Comparison of ENCODE assay signal across 20 mouse cellular contexts in the genomic region with DNA sequence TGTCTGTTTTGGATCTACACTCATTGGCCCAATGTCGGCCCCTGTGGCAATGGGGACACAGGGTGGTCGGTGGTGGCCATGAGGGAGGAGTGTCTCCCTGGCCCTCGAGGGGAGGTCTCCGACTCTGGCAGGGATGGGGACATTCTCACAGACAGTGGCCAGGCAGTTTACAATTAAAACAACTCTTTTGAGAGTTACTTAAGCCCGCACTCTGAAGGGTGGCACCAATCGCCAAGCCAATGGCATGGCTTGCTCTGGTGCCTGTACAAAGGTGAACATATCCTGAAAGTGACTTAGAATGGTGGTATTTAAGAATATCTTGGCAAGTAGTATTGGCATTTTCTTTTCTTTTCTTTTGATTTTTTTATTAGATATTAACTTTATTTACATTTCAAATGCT.
DNase-seq lines count a peak whose midpoint lies in the region; ATAC-seq and TF ChIP-seq lines count a peak whose summit lies in the region.
"Had no signal": no experiment of that assay in that cellular context is flagged by ENCODE, and none has a peak within 500 bp of the region (broad histone marks: within the 10 kb centered on the region; RNA-seq: fewer than 3 reads in every experiment).

No protein-coding gene starts in this region.

- H3K79me2 ChIP-seq in liver, adult 2 months (ENCODE audit: control insufficient read depth, insufficient read depth, low read length): peaks cover 3% of the 10 kb centered on the region; the same call in 1 of the 2 replicates

- no peak for ATAC-seq in kidney, embryonic 16.5 days (ENCODE audit: low FRiP score, low TSS enrichment)
- no peak for ATAC-seq in liver, embryonic 11.5 days (replicated peaks; ENCODE audit: low FRiP score)
- ATAC-seq: activated CD4-positive, CD25-positive, alpha-beta regulatory T cell, adult 4 months; CD4-positive, CD25-positive, alpha-beta regulatory T cell, adult 4 months; Patski had no signal

- 88% methylated on average over 6 of the region's 6 CpGs for WGBS in kidney, adult 2 months
- WGBS in kidney, embryonic 16.5 days: 92% methylated on average over 6 of the region's 6 CpGs
- 34% methylated on average over 6 of the region's 6 CpGs for WGBS in liver, adult 2 months
- 79% methylated on average over 6 of the region's 6 CpGs for WGBS in liver, embryonic 11.5 days

- DNase-seq in kidney, adult 11 months: peak; percentile 43
- DNase-seq in kidney, adult 18-20 months: no peak
- peak; percentile 38 for DNase-seq in kidney, adult 2 months
- peak; percentile 64 for DNase-seq in liver, adult 2 months (ENCODE audit: extremely low read depth, low read depth, low spot score)
- no peak for DNase-seq in liver, embryonic 11.5 days (ENCODE audit: low spot score)
- DNase-seq: adrenal gland, adult 2 months; adrenal gland, adult 8-10 months; adrenal gland, postnatal 10 days; adrenal gland, postnatal 14 days; adrenal gland, postnatal 25 days; adrenal gland, postnatal 36 days; B cell, adult 2 months; cerebellum, adult 11 months; cerebellum, adult 11-12 months; cerebellum, adult 18-20 months had no signal

- H3K9ac ChIP-seq in kidney, embryonic 16.5 days (replicated peaks; ENCODE audit: low read length): no peak overlapping the region
- H3K9ac ChIP-seq in liver, adult 2 months (ENCODE audit: low read depth, low read length): peak overlapping the region; percentile 68
- no peak overlapping the region for H3K9ac ChIP-seq in liver, embryonic 11.5 days (ENCODE audit: low read depth, low read length)

- peaks cover 13% of the 10 kb centered on the region for H3K4me1 ChIP-seq in kidney, adult 2 months (ENCODE audit: control insufficient read depth, insufficient read depth, low read length)
- no peaks in the 10 kb centered on the region for H3K4me1 ChIP-seq in kidney, embryonic 16.5 days (ENCODE audit: insufficient read depth, low read length)
- H3K4me1 ChIP-seq in liver, adult 2 months (ENCODE audit: control insufficient read depth, insufficient read depth, low read length): peaks cover 36% of the 10 kb centered on the region
- no peaks in the 10 kb centered on the region for H3K4me1 ChIP-seq in liver, embryonic 11.5 days (replicated peaks; ENCODE audit: control insufficient read depth, insufficient read depth, low read length)

- no peak for TF ChIP-seq CTCF in kidney, adult 2 months (conservative IDR thresholded peaks at IDR 0.05; ENCODE audit: insufficient read depth, insufficient read length, low read depth, low read length)
- no peak for TF ChIP-seq CTCF in liver, adult 2 months (IDR thresholded peaks at IDR 0.05; ENCODE audit: low read depth, low read length)

- TF ChIP-seq POLR2A in kidney, adult 2 months (IDR thresholded peaks at IDR 0.05; ENCODE audit: low read depth, low read length): no peak
- TF ChIP-seq POLR2A in liver, adult 2 months (IDR thresholded peaks at IDR 0.05; ENCODE audit: extremely low read depth, insufficient read depth, low read length): 0 out of 2 replicates have a peak, but pooled peaks have one; percentile 40

- H3K27me3 ChIP-seq in kidney, adult 2 months (replicated peaks; ENCODE audit: control insufficient read depth, insufficient read depth, low read length): no peaks in the 10 kb centered on the region
- no peaks in the 10 kb centered on the region for H3K27me3 ChIP-seq in kidney, embryonic 16.5 days (ENCODE audit: insufficient read depth, low read length)
- H3K27me3 ChIP-seq in liver, adult 2 months (ENCODE audit: control insufficient read depth, insufficient read depth, low read length): no peaks in the 10 kb centered on the region
- H3K27me3 ChIP-seq in liver, embryonic 11.5 days (replicated peaks; ENCODE audit: control insufficient read depth, insufficient read depth, low read length): no peaks in the 10 kb centered on the region
- H3K27me3 ChIP-seq: Patski had no signal

- no peak overlapping the region for H3K4me2 ChIP-seq in kidney, embryonic 16.5 days (replicated peaks; ENCODE audit: low read depth, low read length)
- H3K4me2 ChIP-seq in liver, embryonic 11.5 days: no peak overlapping the region

- no peak overlapping the region for H3K4me3 ChIP-seq in kidney, adult 2 months (ENCODE audit: insufficient read depth, low read depth, low read length)
- H3K4me3 ChIP-seq in kidney, embryonic 16.5 days (ENCODE audit: low read length): no peak overlapping the region
- H3K4me3 ChIP-seq in liver, adult 2 months (ENCODE audit: insufficient read depth, low read depth, low read length): peak overlapping the region; percentile 43; the same call in 1 of the 2 replicates
- no peak overlapping the region for H3K4me3 ChIP-seq in liver, embryonic 11.5 days (ENCODE audit: low read depth, low read length)

- H3K9me3 ChIP-seq in kidney, embryonic 16.5 days (ENCODE audit: low read length): no peaks in the 10 kb centered on the region
- H3K9me3 ChIP-seq in liver, embryonic 11.5 days (ENCODE audit: control insufficient read depth, low read length): no peaks in the 10 kb centered on the region

- no peaks in the 10 kb centered on the region for H3K36me3 ChIP-seq in kidney, adult 2 months (ENCODE audit: control insufficient read depth, insufficient read depth, low read length)
- H3K36me3 ChIP-seq in kidney, embryonic 16.5 days (ENCODE audit: insufficient read depth, low read length): no peaks in the 10 kb centered on the region
- H3K36me3 ChIP-seq in liver, adult 2 months (ENCODE audit: control insufficient read depth, insufficient read depth, low read length): no peaks in the 10 kb centered on the region
- no peaks in the 10 kb centered on the region for H3K36me3 ChIP-seq in liver, embryonic 11.5 days (ENCODE audit: control insufficient read depth, insufficient read depth, low read length)
- H3K36me3 ChIP-seq: G1E had no signal

- H3K27ac ChIP-seq in kidney, adult 2 months (ENCODE audit: insufficient read depth, low read depth, low read length): no peak overlapping the region
- H3K27ac ChIP-seq in kidney, embryonic 16.5 days (ENCODE audit: low read length): no peak overlapping the region
- peak overlapping the region; percentile 96 for H3K27ac ChIP-seq in liver, adult 2 months (replicated peaks; ENCODE audit: insufficient read depth, low read depth, low read length)
- H3K27ac ChIP-seq in liver, embryonic 11.5 days (ENCODE audit: low read depth, low read length): no peak overlapping the region

Comparison
In these comparisons a context has a peak if more than half of its experiments do, and no peak if none do; other contexts are left out.
1. DNase-seq: peak in kidney, adult 11 months (single experiment), kidney, adult 2 months (single experiment) and liver, adult 2 months (single experiment); none in kidney, adult 18-20 months (single experiment) and liver, embryonic 11.5 days (single experiment).